Mouse (Mus musculus): ENCODE results near the gene Fabp3. TPM values are rescaled to one million over a fixed set of nuclear protein-coding genes. Genes with fewer than 3 reads are reported as not detected.

Gene Fabp3
- polyA plus RNA-seq, 1 experiment from 2014 or later = 278 TPM

- H3K4me3 ChIP-seq (ENCODE audit: low read depth, low read length) = no peak overlapping the region
- no peak overlapping the region for H3K9ac ChIP-seq (replicated peaks; ENCODE audit: low read depth, low read length)
- H3K27ac ChIP-seq (ENCODE audit: low read depth, low read length) = no peak overlapping the region
- 86% methylated on average over 13 of the region's 13 CpGs for WGBS
- no peaks in the 10 kb centered on the region for H3K9me3 ChIP-seq (ENCODE audit: control insufficient read depth, low read length)
- peaks cover 23% of the 10 kb centered on the region for H3K36me3 ChIP-seq (ENCODE audit: control insufficient read depth, insufficient read depth, low read length)
- no peaks in the 10 kb centered on the region for H3K4me1 ChIP-seq (ENCODE audit: control insufficient read depth, insufficient read depth, low read length)
- ATAC-seq (ENCODE audit: low read depth) = no peak
- no peaks in the 10 kb centered on the region for H3K27me3 ChIP-seq (ENCODE audit: control insufficient read depth, insufficient read depth, low read length)
- H3K4me2 ChIP-seq (ENCODE audit: low read depth, low read length) = no peak overlapping the region
These were observed 7.6 kb downstream of the Fabp3 start for GRCm38 (mm10) chr4:130315771-130316527.

- no peak overlapping the region for H3K9ac ChIP-seq (replicated peaks; ENCODE audit: low read depth, low read length)
- peaks cover 25% of the 10 kb centered on the region for H3K36me3 ChIP-seq (ENCODE audit: control insufficient read depth, insufficient read depth, low read length)
- no peak for ATAC-seq (ENCODE audit: low read depth)
- 86% methylated on average over 10 of the region's 10 CpGs for WGBS
- no peak overlapping the region for H3K4me3 ChIP-seq (ENCODE audit: low read depth, low read length)
- H3K4me1 ChIP-seq (ENCODE audit: control insufficient read depth, insufficient read depth, low read length) = no peaks in the 10 kb centered on the region
- H3K27ac ChIP-seq (ENCODE audit: low read depth, low read length) = no peak overlapping the region
- no peak overlapping the region for H3K4me2 ChIP-seq (ENCODE audit: low read depth, low read length)
- no peaks in the 10 kb centered on the region for H3K9me3 ChIP-seq (ENCODE audit: control insufficient read depth, low read length)
- H3K27me3 ChIP-seq (ENCODE audit: control insufficient read depth, insufficient read depth, low read length) = no peaks in the 10 kb centered on the region
These were observed 8.3 kb downstream of the Fabp3 start for GRCm38 (mm10) chr4:130316691-130317090.

GRCm38 (mm10) chr4:130318122-130318521 lies 9.7 kb downstream of the Fabp3 start:
- Histone ChIP-seq H3K9ac (replicated peaks; ENCODE audit: low read depth, low read length) (no peak overlapping the region), H3K27me3 (ENCODE audit: control insufficient read depth, insufficient read depth, low read length) (no peaks in the 10 kb centered on the region), H3K9me3 (ENCODE audit: control insufficient read depth, low read length) (no peaks in the 10 kb centered on the region), H3K27ac (ENCODE audit: low read depth, low read length) (no peak overlapping the region), H3K4me2 (ENCODE audit: low read depth, low read length) (no peak overlapping the region), H3K4me1 (ENCODE audit: control insufficient read depth, insufficient read depth, low read length) (no peaks in the 10 kb centered on the region), H3K4me3 (ENCODE audit: low read depth, low read length) (no peak overlapping the region), H3K36me3 (ENCODE audit: control insufficient read depth, insufficient read depth, low read length) (peaks cover 27% of the 10 kb centered on the region)
- ATAC-seq (ENCODE audit: low read depth) = no peak
- WGBS = 67% methylated on average over 3 of the region's 3 CpGs

- WGBS = 88% methylated on average over 7 of the region's 7 CpGs
- Histone ChIP-seq H3K27me3 (ENCODE audit: control insufficient read depth, insufficient read depth, low read length) (no peaks in the 10 kb centered on the region), H3K4me2 (ENCODE audit: low read depth, low read length) (no peak overlapping the region), H3K9ac (replicated peaks; ENCODE audit: low read depth, low read length) (no peak overlapping the region), H3K9me3 (ENCODE audit: control insufficient read depth, low read length) (no peaks in the 10 kb centered on the region), H3K36me3 (ENCODE audit: control insufficient read depth, insufficient read depth, low read length) (peaks cover 27% of the 10 kb centered on the region), H3K4me3 (ENCODE audit: low read depth, low read length) (no peak overlapping the region), H3K27ac (ENCODE audit: low read depth, low read length) (no peak overlapping the region), H3K4me1 (ENCODE audit: control insufficient read depth, insufficient read depth, low read length) (no peaks in the 10 kb centered on the region)
- no peak for ATAC-seq (ENCODE audit: low read depth)
These were observed 11.2 kb downstream of the Fabp3 start for GRCm38 (mm10) chr4:130319564-130319963.

- Histone ChIP-seq H3K27ac (ENCODE audit: low read depth, low read length) (no peak overlapping the region), H3K4me3 (ENCODE audit: low read depth, low read length) (no peak overlapping the region), H3K27me3 (ENCODE audit: control insufficient read depth, insufficient read depth, low read length) (no peaks in the 10 kb centered on the region), H3K4me1 (ENCODE audit: control insufficient read depth, insufficient read depth, low read length) (no peaks in the 10 kb centered on the region), H3K4me2 (ENCODE audit: low read depth, low read length) (no peak overlapping the region), H3K36me3 (ENCODE audit: control insufficient read depth, insufficient read depth, low read length) (peaks cover 26% of the 10 kb centered on the region), H3K9me3 (ENCODE audit: control insufficient read depth, low read length) (no peaks in the 10 kb centered on the region), H3K9ac (replicated peaks; ENCODE audit: low read depth, low read length) (no peak overlapping the region)
- ATAC-seq (ENCODE audit: low read depth) = no peak
- WGBS = 99% methylated on average over 7 of the region's 7 CpGs
These were observed 13.2 kb downstream of the Fabp3 start for GRCm38 (mm10) chr4:130321640-130322039.

- no peak overlapping the region for H3K4me2 ChIP-seq (ENCODE audit: low read depth, low read length)
These were observed 14.2 kb downstream of the Fabp3 start for GRCm38 (mm10) chr4:130322567-130322966.

DNA sequence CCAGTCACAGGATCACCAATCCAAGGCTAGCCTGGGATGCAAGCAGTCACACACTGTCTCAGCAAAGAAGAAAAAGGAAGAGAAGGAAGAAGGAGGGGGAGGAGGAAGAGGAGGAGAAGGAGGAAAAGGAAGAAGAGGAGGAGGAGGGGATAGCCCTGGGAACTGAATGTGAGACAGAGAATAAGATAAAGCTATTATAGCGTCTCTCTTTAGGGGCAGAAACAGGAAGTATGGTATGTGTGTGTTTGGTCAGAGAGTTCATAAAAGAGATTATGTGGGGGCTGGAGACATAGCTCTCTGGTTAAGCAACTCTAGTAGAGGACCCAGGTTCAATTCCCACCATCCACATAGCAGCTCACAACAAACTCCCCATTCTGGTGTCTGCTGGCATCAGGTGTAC lies 14.8 kb downstream of the Fabp3 start:
- peaks cover 28% of the 10 kb centered on the region for H3K36me3 ChIP-seq (ENCODE audit: control insufficient read depth, insufficient read depth, low read length)
- ATAC-seq (ENCODE audit: low read depth) = no peak
- no peak overlapping the region for H3K27ac ChIP-seq (ENCODE audit: low read depth, low read length)
- H3K9me3 ChIP-seq (ENCODE audit: control insufficient read depth, low read length) = no peaks in the 10 kb centered on the region
- no peak overlapping the region for H3K4me2 ChIP-seq (ENCODE audit: low read depth, low read length)
- WGBS = 91% methylated on average over 1 of the region's 1 CpGs
- no peak overlapping the region for H3K4me3 ChIP-seq (ENCODE audit: low read depth, low read length)
- no peaks in the 10 kb centered on the region for H3K4me1 ChIP-seq (ENCODE audit: control insufficient read depth, insufficient read depth, low read length)
- no peak overlapping the region for H3K9ac ChIP-seq (replicated peaks; ENCODE audit: low read depth, low read length)
- no peaks in the 10 kb centered on the region for H3K27me3 ChIP-seq (ENCODE audit: control insufficient read depth, insufficient read depth, low read length)

More at GRCm38 (mm10) chr4:130322567-130322966, 14.2 kb downstream of the Fabp3 start:
- peaks cover 30% of the 10 kb centered on the region for H3K36me3 ChIP-seq (ENCODE audit: control insufficient read depth, insufficient read depth, low read length)
- H3K9ac ChIP-seq (replicated peaks; ENCODE audit: low read depth, low read length) = no peak overlapping the region
- H3K27me3 ChIP-seq (ENCODE audit: control insufficient read depth, insufficient read depth, low read length) = no peaks in the 10 kb centered on the region
- no peaks in the 10 kb centered on the region for H3K9me3 ChIP-seq (ENCODE audit: control insufficient read depth, low read length)
- H3K4me1 ChIP-seq (ENCODE audit: control insufficient read depth, insufficient read depth, low read length) = no peaks in the 10 kb centered on the region
- no peak for ATAC-seq (ENCODE audit: low read depth)
- H3K27ac ChIP-seq (ENCODE audit: low read depth, low read length) = no peak overlapping the region
- 82% methylated on average over 7 of the region's 7 CpGs for WGBS
- no peak overlapping the region for H3K4me3 ChIP-seq (ENCODE audit: low read depth, low read length)

DNA sequence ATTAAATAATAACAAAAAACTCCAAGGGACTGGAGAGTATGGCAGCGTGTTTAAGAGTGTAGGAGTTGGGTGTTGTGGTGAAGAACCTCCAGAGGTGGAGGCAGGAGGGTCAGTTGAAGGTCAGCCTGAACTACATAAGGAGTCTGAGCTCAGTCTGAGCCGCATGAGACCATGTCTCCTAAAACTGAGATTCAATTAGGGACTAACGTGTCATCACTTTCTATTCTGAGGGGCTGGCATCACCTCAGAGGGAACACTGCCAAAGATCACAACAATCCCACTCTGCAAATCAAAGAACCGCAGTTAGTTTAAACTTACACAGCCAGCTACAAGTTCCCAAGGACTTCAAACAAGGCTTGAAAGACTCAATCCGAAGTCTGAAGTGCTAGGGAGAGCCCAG lies 15.2 kb downstream of the Fabp3 start:
- Histone ChIP-seq H3K4me2 (ENCODE audit: low read depth, low read length) (no peak overlapping the region), H3K36me3 (ENCODE audit: control insufficient read depth, insufficient read depth, low read length) (peaks cover 28% of the 10 kb centered on the region), H3K4me1 (ENCODE audit: control insufficient read depth, insufficient read depth, low read length) (no peaks in the 10 kb centered on the region), H3K9me3 (ENCODE audit: control insufficient read depth, low read length) (no peaks in the 10 kb centered on the region), H3K27ac (ENCODE audit: low read depth, low read length) (no peak overlapping the region), H3K4me3 (ENCODE audit: low read depth, low read length) (no peak overlapping the region), H3K9ac (replicated peaks; ENCODE audit: low read depth, low read length) (no peak overlapping the region), H3K27me3 (ENCODE audit: control insufficient read depth, insufficient read depth, low read length) (no peaks in the 10 kb centered on the region)
- ATAC-seq (ENCODE audit: low read depth) = no peak
- 84% methylated on average over 5 of the region's 5 CpGs for WGBS

- ATAC-seq (ENCODE audit: low read depth) = no peak
- Histone ChIP-seq H3K4me3 (ENCODE audit: low read depth, low read length) (no peak overlapping the region), H3K9me3 (ENCODE audit: control insufficient read depth, low read length) (no peaks in the 10 kb centered on the region), H3K27ac (ENCODE audit: low read depth, low read length) (no peak overlapping the region), H3K27me3 (ENCODE audit: control insufficient read depth, insufficient read depth, low read length) (no peaks in the 10 kb centered on the region), H3K4me1 (ENCODE audit: control insufficient read depth, insufficient read depth, low read length) (no peaks in the 10 kb centered on the region), H3K36me3 (ENCODE audit: control insufficient read depth, insufficient read depth, low read length) (peaks cover 33% of the 10 kb centered on the region), H3K9ac (replicated peaks; ENCODE audit: low read depth, low read length) (no peak overlapping the region), H3K4me2 (ENCODE audit: low read depth, low read length) (no peak overlapping the region)
- WGBS = 97% methylated on average over 2 of the region's 2 CpGs
These were observed 17.1 kb downstream of the Fabp3 start for GRCm38 (mm10) chr4:130325446-130325845.

Data from neural tube, embryonic 14.5 days (tissue).